Mouse (Mus musculus): ENCODE measurements at regions not wholly inside any gene's neighbourhood (a gene's known extent, or its start where the extent isn't known, plus 50 kb on each side); places are given as distances from the start of the nearest gene placed in this dataset.
A peak's percentile ranks its signal among the peaks of the same experiment; 100 is the strongest.

DNA sequence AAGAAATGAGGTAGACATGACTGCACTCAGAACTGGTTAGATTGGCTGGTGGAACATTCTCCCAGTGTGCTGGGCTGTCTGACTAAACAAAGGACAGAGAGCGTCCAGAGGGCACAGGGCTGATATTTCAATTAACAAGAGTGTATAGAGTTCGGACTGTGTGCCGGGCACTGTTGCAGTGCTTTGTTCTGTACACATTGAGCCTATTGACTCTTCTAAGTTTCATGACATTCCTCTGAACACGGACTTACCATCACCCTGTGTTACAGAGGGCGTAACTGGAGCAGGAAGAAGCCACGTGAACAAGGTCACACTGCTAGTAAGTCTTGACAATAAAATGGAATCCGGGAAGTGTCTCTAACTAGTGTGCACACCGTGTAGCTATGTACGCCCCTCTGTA is 92.1 kb upstream of the Barx2 start:
- no peak for DNase-seq (ENCODE audit: low spot score in 2 of 2)

GRCm38 (mm10) chr9:32006350-32006749 is 93.1 kb upstream of the Barx2 start:
- no peak for DNase-seq (ENCODE audit: low spot score in 2 of 2)

DNA sequence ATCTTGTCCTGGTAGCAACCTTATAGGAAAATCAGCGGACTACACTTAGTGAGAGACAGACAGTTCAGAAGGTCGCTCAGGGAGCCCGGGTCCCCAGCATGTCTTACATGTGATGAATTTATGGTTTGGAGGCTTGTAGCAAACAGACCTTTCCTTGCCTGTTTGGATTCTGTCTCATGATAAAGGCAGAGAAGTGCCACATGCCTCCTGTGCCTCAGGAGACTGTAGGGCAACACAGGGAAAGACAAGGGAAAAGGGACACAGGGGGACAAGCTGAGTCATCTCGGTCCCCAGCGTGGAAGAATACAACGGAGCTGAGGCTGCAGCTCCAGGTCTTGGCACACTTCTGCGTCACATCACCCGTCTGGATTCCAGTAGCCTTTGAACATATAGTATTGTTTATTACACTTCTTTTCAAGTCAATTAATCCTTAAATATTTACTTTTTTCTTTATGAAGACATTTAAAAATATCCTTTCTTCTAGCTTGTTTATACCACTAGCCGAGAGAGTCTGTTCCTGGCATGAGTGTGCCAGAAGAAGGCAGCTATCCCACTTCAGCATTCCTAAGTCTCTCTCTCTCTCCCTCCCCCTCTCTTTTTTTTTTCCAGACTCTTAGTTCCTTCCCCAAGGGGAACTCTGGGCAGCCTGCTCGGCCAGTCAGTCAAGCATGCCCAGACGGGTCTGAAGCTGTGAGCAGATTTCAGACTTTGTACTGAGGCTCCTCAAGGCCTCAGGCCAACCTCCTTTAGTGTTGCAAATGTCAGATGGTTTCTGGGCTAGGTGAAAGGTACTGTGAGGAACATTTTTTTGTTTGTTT is 97.9 kb upstream of the Barx2 start:
- DNase-seq (ENCODE audit: low spot score in 2 of 2): no peak

DNA sequence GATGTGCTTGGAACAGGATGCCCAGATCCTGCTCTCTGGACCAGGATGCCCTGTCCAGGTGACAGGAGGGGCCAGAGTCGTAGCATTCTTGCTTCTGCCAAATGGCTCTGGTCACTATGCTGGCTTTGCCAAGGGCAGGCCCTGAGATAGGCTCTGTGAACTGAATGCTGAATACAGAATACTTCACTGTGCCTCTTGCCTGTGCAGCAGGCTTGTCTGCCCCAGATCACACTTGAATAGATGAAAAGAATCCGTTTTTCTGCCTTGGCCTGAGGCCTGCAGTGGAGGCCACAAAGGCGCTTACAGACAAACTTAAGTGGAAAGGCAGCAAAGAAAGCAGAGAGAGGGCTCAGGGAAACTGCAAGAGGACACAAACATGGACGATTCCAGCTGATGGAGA is 99.7 kb upstream of the Arhgap32 start:
- no peak for DNase-seq (ENCODE audit: low spot score in 2 of 2)

- no peak for DNase-seq (ENCODE audit: low spot score in 2 of 2)
These were observed 97.9 kb upstream of the Arhgap32 start for GRCm38 (mm10) chr9:32018020-32018419.

DNA sequence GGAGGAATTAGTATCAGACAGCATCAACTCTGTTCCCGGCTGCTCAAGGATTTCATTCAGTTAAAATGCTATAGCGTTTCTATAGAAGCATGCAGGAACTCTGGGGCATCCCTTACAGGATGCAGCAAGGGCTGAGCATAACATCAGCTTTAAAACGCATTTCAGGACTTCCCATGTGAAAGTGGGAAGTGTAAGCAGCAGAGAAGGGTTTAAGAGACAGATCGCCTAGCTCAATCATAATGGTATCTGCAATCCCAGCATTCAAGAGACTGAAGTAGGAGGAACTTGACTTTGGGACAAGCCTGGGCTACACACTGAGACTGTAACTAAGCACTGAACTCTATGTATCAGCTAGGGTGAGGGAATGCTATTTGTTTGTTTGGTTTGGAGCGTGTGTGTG is 96.2 kb upstream of the Arhgap32 start:
- DNase-seq (ENCODE audit: low spot score in 2 of 2): no peak

GRCm38 (mm10) chr9:32020942-32021731 is 94.8 kb upstream of the Arhgap32 start:
- no peak for DNase-seq (ENCODE audit: low spot score in 2 of 2)

GRCm38 (mm10) chr9:32021755-32022154 is 94.2 kb upstream of the Arhgap32 start:
- DNase-seq (ENCODE audit: low spot score in 2 of 2): no peak

GRCm38 (mm10) chr9:32022996-32023395 is 92.9 kb upstream of the Arhgap32 start:
- DNase-seq (ENCODE audit: low spot score in 2 of 2): no peak

DNA sequence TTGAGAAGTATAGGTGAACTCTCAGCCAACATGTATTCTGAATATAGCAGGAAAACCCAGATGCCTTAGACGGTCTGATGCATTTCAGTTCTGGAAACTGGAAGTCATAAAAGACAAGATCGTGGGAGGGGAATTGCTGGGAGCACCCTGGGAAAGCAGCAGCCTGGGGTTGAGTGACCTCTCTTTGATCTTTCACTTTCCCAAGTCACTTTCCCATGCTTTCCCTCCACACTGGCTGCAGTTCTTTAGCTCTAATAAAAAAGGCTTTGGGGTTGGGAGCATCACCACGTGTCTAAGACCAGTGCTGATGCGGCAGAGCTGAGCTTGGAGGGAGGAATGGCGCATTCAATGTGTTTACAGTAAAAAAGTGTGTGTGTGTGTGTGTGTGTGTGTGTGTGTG is 91.2 kb upstream of the Arhgap32 start:
- no peak for DNase-seq (ENCODE audit: low spot score in 2 of 2)

- no peak for DNase-seq (ENCODE audit: low spot score in 2 of 2)
These were observed 88.0 kb upstream of the Arhgap32 start for GRCm38 (mm10) chr9:32027962-32028361.

GRCm38 (mm10) chr9:32029001-32029400 is 86.9 kb upstream of the Arhgap32 start:
- DNase-seq (ENCODE audit: low spot score in 2 of 2): no peak

DNA sequence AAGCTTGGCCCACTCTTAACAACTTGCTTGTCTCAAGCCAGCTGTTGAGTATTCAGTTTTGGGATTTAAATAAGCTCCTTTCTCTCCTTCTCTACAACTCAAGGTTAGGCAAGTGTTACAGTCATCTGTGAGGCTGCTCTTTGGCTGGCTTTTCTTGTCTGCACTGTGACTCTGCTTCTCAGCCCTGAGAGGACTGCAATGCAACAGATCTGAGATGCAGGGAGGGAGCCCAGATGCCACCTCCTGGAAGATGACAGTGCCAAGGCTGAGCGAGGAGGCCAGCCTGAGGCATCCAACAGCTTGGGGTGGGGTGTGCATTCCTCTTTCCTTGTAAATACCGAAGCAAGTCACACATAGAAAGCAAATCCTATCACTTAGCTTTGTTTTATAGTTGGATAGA is 86.2 kb upstream of the Arhgap32 start:
- DNase-seq (ENCODE audit: low spot score in 2 of 2): no peak

DNA sequence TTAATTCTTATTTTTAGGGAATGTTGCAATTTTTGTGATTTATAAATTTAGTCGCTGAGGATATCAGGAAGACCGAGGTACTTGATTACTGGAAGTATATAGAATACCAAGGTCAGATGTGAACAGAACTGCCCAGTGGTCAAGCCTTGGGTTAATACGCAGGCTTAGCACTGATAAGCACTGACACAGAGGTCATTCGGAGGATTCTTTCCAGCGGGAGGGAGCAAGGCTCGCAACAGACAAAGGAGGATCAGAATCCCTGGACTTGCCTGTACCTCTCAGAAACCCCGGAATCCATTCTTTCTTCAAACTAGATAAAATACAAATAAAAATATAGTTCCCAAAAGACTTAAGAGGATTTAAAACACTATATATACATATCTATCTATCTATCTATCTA is 85.7 kb upstream of the Arhgap32 start:
- no peak for DNase-seq (ENCODE audit: low spot score in 2 of 2)

- peak; percentile 29 to 70 for DNase-seq (ENCODE audit: low spot score in 2 of 2)
These were observed 83.9 kb upstream of the Arhgap32 start for GRCm38 (mm10) chr9:32031950-32032453.

GRCm38 (mm10) chr9:32032521-32033185 is 83.3 kb upstream of the Arhgap32 start:
- DNase-seq (ENCODE audit: low spot score in 2 of 2): peak; percentile 19 to 66

DNA sequence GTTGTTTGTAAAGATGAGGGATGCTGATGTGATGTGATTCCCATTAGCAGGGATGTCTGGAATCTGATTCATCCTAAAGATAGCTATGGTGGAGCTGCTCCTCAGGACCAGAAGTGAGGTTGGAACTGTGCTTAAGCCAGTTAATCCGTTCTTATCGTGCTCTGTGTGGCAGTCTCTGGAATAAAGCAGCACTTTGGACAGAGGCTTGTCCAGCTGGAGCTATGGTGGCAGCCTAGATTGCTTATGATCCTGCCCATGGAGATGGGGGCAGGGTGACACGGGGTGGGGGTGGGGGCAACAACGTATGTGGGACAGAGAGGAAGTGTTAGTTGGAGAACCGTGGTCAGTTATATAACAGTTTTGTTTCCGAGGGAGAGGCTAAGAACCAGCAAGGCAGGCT is 82.0 kb upstream of the Arhgap32 start:
- no peak for DNase-seq (ENCODE audit: low spot score in 2 of 2)

- no peak for DNase-seq (ENCODE audit: low spot score in 2 of 2)
These were observed 75.9 kb upstream of the Arhgap32 start for GRCm38 (mm10) chr9:32039999-32040398.

DNA sequence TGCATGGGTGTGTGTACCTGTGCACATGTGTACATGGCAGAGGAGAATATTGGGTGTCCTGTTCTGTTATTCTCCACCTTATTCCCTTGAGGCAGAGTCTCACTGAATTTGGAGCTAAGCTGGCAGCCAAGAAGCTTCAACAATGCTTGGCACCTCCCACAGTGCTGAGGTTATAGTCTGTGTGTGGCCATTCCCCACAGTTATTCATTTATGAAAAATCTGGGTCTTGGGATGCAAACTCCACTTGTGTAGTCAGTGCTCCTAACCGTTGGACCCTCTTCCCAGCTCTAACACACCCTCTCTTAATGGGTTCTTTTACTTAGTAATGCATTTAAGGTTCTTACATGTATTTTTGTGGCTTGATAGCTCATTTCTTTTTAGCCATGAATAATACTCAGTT is 72.6 kb upstream of the Arhgap32 start:
- no peak for DNase-seq (ENCODE audit: low spot score in 2 of 2)

DNA sequence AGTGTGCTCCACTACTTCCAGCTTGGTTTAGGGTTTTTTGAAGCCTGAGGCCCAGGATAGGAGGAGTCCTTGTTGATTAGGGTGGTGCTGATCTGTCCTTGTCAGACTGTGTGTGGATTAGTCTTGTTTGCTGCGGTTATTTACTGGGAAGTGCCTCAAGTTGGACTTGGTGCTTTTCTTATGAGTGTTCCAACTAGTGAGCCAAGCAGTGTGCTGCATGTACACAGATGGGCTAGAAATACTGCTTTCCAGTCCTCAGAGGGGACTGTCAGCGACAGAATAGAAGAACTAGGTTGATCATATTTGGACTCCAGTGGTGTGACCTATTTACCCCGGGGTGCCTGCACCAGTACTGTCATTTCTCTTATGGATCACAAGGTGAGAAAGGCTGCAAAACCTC is 69.1 kb upstream of the Arhgap32 start:
- no peak for DNase-seq (ENCODE audit: low spot score in 2 of 2)

- DNase-seq (ENCODE audit: low spot score in 2 of 2): no peak
These were observed 67.0 kb upstream of the Arhgap32 start for GRCm38 (mm10) chr9:32048941-32049340.

- DNase-seq (ENCODE audit: low spot score in 2 of 2): no peak
These were observed 66.4 kb upstream of the Arhgap32 start for GRCm38 (mm10) chr9:32049546-32049945.

Data from spleen, postnatal 4 days (tissue).